Mouse (Mus musculus): ENCODE results near the gene Atp1a2.

DNA sequence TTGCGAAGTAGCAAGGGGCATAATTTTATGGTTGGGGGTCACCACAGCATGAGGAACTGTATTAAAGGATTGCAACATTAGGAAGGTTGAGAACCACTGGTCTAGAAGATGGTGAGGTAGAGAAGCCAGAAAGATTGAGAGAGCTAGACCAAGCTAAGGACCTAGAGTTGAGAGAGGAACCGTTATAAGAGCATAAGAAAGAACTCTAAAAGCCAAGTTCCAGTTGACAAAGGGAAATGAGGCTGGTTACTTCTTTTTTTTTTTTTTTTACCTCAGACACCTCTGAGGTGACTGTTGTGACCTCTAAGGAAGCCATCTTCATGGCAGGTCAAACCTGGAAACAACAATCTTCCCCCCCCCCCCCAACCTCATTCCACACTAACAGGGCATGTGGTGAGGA, 7.3 kb upstream of the Atp1a2 start:
- TF ChIP-seq SIN3A (IDR thresholded peaks at IDR 0.05; ENCODE audit: low read length) (no peak), CTCF (conservative IDR thresholded peaks at IDR 0.05 in 1 of 2, IDR thresholded peaks at IDR 0.05 in 1 of 2; ENCODE audit: low read depth in 2 of 2, low read length in 2 of 2) (no peak), IRF4 (IDR thresholded peaks at IDR 0.05; ENCODE audit: low read depth, low read length) (no peak), MAX (IDR thresholded peaks at IDR 0.05; ENCODE audit: low read length) (no peak), EP300 (IDR thresholded peaks at IDR 0.05; ENCODE audit: low read length) (no peak)

All from CH12.LX (cell line).